Mouse (Mus musculus): ENCODE measurements around the gene Chchd6.

Gene Chchd6

DNA sequence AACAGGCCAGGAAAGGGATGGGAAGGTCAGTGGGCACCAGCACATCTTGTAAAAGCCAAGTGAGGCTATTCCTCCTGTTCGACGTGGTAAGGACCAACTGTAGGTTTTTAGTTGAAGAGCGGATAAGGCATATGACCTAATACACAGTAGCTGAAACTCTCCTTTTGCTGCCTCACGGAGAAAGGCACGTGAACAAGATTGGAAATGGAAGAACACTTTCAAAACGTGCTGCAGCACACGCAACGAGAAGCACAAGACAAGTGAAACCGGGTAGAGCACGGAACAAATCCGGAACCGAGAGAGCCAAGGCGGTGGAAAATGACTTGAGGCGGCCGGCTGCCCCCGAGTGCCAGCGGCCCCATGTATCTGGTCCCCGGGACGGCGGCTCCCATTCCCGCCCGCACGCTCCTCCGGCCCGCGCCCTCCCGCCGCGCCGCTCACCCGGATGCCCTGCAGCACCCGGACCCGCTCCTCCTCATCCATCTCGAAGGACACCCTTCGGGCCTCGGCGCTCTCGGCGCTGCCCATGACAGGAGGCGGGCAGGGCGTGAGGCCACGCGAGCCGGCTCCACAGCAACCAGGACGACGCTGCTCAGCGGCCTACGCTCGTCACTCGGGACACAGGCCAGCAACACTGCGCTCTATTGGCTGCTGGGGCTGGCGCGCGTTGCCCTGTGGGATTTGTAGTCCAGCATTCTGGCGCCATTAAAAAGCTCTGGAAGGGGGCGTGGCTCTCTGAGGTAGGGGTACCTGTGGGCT lies at the start of gene Chchd6:
Gene Chchd6 (minus strand): TSS at position 635 of the 759 bp plus-strand sequence.
- in situ Hi-C loops (cut with MboI, MseI), result no loop called here

DNA sequence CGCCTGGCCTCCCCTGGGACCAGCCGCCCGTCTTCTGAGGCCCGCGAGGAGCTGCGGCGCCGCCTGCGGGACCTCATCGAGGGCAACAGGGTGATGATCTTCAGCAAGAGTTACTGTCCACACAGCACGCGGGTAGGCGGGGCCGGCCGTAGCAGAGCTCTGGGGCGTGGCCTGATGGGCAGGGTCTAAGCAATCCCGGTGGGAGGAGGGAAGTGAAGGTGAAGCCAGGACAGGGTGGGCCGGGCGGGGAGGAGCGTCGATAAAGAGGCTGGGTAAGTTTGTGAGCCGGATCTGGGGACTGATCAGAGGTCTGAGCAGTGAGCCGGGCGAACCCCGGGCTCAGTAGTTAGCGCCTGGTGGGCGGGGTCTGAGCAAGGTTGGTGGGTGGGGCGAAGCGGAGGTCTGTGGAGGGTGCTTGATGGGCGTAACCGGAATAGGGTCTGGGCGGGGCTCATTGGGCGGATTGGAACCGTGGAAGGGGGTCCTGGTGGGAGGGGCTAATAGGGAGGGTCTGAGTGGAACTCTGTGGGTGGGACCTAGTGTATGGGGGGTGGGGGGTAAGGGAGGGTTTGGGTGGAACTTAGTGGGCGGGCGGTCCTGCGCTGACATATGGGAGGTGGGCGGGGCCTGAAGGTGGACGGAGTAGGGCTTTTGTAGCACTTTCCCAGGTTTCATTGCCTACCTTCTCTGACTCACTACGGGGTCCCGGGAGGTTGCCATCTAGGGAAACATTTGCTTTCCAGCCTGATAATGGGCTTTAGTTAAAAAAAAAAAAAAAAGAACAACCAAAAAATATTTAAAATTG lies 49.0 kb upstream of the Chchd6 start:
- in situ Hi-C loops (cut with MboI, MseI), result loop anchor here (25.0 kb wide), 1 partner anchor 1468 kb away; the partner anchor contains the start of gene Nup210

DNA sequence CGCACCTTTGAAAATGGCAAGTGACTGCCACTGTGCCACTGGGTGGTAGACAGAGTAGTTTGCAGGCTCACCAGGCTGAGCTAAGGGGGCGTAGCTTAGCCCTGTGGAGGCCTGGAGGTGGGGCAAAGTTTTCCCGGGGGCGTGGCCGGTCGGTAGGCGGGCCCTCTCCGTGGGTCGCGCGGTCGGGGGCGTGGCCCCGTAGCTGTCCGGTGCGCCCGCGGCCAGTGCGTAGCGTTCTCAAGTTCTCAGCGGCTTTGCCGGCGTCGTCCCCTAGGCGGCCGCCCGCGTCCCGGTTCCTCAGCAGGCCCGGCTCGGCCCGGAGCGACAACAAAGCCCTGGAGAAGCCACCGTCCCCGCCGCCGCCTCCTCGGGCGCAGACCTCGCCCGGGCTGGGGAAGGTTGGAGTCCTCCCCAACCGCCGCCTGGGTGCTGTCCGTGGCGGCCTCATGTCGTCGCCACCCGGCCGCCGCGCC lies 48.4 kb upstream of the Chchd6 start, which contains the start of gene Txnrd3:
Gene Txnrd3 (plus strand): TSS at position 191 of the 473 bp plus-strand sequence.
- in situ Hi-C loops (cut with MboI, MseI), result loop anchor here (25.0 kb wide), 1 partner anchor 1468 kb away; the partner anchor contains the start of gene Nup210

DNA sequence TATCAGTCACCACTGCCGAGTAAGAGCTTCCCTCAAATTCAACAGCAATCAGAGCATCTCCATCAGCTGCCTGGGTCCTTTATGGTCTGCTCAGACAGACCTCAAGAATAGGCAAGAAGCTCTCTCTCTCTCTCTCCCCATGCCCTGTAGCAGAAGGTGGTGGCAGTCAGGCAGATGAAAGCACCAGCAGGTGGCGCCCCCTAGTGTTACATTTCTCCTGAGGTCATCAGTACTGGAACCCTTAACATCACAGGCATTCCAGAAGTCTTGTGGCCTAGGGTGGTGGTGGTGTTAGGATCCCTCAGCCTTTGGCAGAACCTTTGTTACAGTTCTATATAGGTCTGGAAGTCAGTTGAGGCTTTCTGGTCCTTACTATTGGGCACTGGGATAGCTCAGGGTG lies 43.6 kb upstream of the Chchd6 start:
- in situ Hi-C loops (cut with MboI, MseI), result loop anchor here (5.0 to 25.0 kb wide), 2 partner anchors 277 to 1473 kb away; partner anchors contain the start of genes Nup210 and Plxna1

DNA sequence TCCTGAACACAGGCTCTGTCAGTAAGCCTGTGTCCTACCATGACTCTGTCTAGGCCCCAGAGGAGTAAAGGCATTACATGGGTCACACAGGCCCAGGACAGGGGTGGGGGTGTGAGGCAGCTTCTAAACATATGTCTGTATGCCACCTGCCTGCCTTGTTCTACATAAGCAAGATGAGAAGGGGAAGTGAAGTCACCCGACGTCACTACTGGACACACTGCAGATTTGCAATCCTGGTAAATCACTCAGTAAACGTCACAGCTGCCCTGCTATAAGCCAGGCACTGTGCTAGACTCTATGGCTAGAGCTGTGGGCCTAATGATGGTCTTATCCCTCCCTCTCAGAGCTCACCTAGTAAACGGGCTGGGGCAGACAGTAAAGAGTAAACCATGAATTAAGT lies 42.5 kb upstream of the Chchd6 start:
- in situ Hi-C loops (cut with MboI, MseI), result loop anchor here (5.0 to 25.0 kb wide), 2 partner anchors 276 to 1474 kb away; partner anchors contain the start of genes Nup210 and Plxna1

DNA sequence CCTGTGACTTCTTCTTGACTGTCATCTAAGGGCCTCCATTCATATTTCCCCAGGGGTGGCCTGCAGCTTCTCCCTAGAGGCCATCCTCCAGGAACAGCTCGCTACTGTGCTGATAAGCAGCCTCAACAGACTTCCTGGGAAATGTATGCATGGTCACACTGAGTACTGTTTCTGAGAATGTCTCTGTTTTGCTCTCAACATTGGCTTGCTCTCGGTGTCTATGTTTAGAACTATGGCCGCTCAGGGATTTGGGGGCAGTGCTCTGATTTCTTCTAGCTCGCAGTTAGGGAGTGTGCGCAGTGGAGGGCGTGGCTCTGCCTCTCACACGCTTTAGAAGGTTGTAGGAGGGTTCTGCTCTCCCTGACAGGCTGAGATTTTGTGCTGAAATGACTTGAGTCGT lies 38.9 kb upstream of the Chchd6 start:
- in situ Hi-C loops (cut with MboI, MseI), result loop anchor here (25.0 kb wide), 1 partner anchor 1478 kb away; the partner anchor contains the start of gene Nup210

DNA sequence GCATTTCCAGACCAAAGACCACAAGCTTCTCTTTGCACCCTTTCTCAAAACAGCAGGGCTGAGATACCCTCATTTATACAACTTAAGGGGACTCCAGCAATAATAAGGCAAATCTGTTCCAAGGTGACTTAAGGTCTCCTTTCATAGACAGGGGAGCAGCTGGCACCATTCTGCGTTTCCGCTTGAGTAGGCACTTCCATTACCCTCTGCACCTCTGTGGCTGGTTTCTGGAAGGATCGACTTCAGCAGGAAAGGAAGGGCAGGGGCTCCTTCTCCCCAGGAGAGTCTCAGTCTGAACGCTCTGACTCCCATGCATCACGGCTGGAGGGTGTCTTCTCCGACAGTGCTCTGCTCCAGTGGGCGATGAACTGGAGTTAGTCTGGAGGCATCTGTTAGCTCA lies 37.7 kb upstream of the Chchd6 start:
- in situ Hi-C loops (cut with MboI, MseI), result loop anchor here (25.0 kb wide), 1 partner anchor 1479 kb away; the partner anchor contains the start of gene Nup210

DNA sequence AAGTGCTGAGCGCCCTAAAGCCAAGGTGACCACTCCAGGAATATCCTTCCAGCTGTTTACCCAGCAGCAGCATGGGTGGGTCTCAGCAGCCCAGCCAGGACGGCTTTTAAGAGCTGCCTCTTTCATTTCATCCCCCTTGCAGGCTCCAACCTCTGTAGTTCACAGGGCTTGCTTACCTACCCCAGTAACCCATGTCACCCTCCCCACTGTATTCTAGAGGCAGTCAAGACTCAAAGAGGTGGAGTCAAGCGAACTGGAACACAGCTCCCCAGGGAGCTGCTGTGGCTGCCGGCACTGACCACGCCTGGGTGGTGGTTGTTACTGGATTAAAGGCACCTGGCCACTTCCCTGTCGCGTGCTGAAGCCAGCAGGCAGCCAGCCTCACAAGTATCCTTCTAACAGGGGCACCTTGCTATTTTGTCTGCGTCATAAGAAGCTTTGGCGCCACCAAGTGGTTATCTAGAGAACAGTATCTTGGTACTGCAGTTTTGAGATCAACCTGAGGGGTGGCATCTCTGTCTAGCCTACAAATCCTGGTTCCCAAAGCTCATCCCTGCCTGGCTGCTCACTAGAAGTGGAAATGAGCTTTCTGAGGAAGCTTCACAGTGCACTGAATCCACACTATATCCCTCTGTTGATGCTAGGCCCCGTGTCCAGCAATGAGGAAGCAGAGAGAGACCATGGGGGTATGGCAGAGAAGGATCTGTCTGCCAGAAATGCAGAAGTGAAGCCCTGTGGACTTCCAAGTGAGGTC lies 36.5 kb upstream of the Chchd6 start:
- in situ Hi-C loops (cut with MboI, MseI), result loop anchor here (25.0 kb wide), 1 partner anchor 1480 kb away; the partner anchor contains the start of gene Nup210

DNA sequence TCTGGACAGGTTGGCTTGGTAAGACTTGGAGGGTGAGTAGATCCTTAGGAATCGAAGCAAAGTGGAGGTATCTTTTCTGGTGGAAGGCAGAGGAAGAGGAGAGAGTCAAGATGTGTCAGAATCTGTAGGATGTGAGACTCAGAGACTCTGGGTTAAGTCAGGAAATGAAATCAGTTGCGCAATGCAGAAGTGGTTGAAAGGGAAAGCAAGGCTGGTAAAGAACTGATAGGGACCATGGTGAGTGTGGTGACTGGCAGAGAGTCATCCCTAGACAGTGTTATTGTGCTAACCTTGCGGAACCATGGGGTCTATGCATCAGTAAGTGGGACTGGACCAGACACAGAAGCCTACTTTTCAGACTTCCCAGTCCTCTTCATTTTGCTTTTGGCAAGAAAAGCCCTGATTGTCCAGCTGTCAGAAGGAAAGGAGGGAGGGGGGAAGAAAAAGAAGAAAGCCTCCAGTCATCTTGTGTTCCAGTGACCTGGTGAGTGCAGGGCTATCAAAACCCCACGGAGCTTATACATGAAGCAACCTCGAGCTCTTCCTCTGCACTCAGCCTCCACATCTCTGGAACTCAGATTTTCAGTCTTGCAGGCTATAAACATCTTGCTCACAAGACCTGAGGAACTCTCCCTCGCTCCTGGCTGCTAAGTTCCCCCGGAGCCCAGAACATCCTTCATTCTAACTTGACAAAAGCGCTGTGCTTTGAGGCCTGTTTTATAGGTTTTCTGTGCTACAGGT lies 32.8 kb upstream of the Chchd6 start:
- in situ Hi-C loops (cut with MboI, MseI), result loop anchor here (25.0 kb wide), 1 partner anchor 1484 kb away; the partner anchor contains the start of gene Nup210

DNA sequence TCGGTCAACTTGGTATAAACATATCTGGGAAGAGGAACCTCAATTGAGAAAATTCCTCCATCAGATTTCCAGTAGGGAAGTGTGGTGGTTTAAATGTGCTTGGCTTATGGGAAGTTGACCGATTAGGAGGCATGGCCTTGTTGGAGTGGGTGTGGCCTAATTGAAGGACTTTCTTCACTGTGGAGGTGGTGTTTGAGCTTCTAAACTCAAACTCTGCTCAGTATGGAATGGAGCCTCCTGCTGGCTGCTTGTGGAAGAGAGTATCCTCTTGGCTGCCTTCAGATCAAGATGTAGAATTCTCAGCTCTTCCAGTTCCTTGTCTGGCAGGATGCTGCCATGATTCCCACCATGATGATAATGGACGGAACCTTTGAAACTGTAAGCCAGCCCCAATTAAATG lies 27.2 kb upstream of the Chchd6 start:
- in situ Hi-C loops (cut with MboI, MseI), result no loop called here

DNA sequence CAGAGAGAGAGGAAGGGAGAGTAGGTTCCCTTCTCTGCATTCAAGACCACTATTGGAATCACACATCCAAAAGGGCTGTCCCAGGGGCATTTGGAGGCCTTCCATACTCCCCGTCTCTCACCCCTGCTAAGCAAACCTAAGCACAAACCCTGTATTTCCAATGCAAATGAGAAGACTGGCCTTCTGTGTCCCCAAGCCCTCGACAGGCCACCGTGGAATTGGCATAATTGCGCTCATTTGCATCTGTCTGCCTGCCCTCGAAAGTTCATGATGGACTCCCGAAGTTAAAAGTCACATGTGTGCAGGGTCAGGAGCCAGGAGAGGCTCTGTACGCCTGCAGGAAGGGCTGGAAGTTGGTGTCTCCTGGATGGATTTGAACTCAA lies 19.9 kb upstream of the Chchd6 start:
- in situ Hi-C loops (cut with MboI, MseI), result no loop called here

DNA sequence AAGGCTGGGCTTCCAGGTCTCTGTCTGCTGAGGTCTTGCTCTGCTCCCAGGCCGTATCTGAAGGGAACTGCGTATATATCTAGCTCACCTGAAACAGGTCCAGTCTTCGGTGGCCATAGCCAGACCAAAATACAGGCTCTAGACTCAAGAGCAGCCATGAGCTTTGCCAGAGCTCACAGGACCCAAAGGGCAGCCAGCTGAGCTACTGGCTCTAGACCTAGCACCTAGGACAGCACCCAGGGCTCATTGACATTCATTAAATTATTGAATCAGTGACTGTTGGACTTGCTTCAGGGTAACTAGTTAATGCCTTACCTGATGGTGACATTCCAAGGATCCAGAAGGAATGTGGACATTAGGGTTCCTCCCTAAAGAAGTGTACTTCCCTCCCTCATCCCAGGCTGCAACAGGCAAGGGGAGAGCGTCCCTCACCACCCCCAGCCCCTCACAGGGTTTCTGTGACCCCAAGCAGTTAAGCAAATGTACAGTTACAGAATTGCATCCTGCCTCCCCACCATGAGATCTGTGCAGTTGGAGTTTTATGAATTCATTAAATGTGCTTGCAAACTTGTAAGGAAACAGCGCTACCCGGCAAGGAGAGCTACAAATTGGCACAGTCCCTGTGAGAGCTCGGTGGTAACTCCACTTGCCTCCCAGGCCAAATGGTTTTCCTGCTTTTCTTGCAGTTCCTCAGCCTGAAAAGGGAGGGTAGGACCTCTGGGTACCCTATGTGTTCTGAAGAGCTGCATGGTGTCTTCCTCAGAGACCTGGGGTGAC lies 19.3 kb upstream of the Chchd6 start:
- in situ Hi-C loops (cut with MboI, MseI), result no loop called here

DNA sequence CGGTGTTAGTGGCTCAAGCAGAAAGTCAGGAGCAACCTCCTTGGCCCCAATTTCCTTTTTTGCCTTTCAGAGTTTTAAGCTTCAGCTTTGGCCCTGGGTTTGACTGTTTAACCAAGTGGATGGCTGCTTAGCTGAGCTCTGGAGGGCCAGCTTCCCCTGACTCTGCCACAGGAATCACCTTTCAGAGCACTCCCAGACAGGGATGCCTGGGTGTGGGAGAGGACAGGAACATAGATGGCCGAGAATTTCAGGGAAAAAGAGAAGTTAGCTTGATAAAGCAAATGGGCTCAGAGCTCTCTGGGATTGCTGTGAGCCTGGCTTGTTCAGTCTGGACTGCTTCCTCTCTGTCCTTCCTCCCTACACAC lies 18.6 kb upstream of the Chchd6 start:
- in situ Hi-C loops (cut with MboI, MseI), result no loop called here

DNA sequence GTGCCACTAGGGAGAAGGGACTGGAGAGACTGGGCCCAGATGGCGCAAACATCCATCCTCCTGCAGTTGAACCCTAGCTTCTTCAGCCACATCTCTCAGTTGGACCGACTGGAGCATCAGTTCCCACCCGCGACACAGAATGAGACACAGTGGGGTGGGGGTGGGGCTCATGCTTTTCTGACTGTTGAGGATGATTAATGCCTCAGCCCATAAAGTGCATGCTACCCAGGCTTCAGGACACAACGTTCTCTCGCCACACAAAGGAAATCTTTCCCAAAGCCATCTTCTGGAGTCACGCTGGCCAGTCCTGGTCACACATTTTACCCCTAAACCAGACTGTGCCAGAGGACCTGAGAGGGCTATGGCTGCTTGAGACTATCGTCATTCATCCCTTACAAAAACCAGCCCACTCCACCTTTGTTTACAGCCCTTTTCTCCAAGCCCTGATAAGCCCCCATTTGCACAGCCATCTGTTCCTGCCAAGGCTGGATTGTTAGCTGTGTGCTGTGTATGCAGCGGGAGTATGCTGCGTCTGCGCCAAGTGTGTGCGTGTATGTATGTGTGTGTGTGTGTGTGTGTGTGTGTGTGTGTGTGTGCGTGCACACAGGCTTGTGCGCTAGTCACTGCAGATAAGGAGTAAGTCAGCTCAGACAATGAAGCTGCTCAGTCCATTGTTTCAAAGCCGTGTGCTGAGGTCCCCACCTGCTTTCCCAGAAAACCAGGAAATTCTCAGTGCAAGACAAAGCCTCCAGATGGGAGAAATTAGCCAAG lies 18.1 kb upstream of the Chchd6 start:
- in situ Hi-C loops (cut with MboI, MseI), result no loop called here

DNA sequence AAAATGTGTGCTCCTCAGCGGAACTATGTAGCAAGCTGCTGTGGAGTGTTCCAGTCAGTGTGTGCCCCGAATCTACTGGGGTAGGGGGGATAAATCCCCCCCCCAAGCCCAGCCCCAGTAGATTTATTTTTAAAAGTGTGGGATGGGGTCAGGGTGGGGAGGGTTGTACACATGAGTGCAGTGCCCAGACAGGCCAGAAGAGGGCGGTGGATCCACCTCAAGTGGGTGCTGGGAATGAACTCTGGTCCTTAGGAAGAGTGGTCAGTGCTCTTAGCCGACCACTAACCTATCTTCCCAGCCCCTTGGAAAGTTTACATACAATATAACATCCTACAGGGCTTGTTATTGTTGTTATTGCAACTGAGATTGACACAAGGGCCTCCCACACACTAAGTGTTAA lies 12.5 kb upstream of the Chchd6 start:
- in situ Hi-C loops (cut with MboI, MseI), result no loop called here

DNA sequence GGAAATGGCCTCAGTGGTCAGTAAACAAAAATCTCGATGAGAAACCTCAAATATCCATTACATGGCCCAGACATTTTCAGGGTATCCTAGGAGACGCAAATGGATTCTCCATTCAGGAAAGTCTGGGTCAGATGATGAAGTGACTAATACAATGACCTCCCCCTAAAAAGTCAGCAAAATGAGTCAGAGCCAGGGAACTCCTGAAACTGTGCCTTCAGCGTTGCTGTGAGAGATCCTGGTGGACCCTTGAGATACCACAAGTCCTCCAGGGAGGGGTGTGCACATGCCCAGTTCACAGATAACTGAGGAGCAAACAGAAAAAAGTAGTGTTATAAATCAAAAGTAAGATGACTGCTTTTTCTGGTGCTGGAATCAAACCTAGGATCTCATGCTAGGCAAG lies 10.6 kb upstream of the Chchd6 start:
- in situ Hi-C loops (cut with MboI, MseI), result no loop called here

DNA sequence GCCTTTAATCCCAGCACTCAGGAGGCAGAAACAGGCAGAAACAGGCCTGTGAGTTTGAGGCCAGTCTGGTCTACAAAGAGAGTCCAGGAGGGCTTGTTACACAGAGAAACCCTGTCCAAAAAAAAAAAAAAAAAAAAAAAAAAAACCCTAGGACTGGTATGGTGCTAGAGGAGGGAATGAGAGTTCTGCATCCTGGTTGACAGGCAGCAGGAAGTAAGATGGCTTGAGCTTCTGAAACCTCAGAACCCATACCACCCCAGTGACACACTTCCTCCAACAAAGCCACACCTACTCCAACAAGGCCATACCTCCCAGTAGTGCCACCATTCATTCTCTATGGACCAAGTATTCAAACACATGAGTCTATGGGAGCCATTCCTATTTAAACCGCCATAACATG lies 1.1 kb upstream of the Chchd6 start:
- in situ Hi-C loops (cut with MboI, MseI), result no loop called here

DNA sequence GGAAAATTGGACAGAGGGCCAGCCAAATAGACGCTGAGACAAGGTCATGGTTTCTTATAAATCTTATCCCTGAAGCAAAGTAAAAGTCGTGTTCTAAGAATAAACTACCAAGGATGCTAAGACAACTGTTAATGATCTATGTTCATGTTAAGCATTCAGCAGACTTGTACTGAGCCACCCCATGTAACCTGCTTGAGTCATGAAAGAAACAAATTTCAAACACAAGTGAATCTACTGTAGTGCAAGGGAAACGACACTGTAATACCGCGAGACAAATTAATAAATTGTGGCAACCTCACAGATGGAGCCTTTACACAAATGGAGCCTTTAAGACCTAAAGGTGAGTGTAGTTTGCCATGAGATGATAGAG lies 310 bp upstream of the Chchd6 start:
- in situ Hi-C loops (cut with MboI, MseI), result no loop called here

DNA sequence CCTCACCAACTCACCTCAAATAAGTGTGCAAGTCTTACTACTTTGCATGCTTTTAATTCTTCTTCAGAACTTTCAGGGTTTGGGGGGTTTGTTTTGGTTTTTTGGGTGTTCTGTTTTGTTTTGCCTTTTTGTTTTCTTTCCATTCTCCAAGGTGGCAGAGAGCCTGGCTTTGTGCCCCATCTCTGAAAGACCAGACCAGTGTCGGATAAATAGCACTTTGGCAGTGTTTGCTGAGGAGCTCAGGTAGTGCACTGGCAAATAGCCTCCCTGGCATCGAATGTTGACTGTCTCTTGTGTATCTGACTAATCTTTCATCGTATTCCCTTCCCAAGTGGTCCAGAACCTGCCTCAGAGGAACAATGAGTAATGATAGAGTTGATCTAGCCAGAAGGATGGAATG lies 3.4 kb downstream of the Chchd6 start:
- in situ Hi-C loops (cut with MboI, MseI), result no loop called here

Measured in T-helper 2 cell (primary cell).